Mouse (Mus musculus) v-Abl transformed pro-B cells (cell line): Measurements from ENCODE around the gene Lce1h.

Experiments used
- in situ Hi-C, 2 experiments: fragments of 400-800 bp; cut with MboI; formaldehyde crosslinking; loops; one replicate each; pipeline ENCODE4 v1.15.1; 2025; ENCODE audit not compliant: unreplicated experiment in 2 of 2

The Lce1h gene

GRCm38 (mm10) chr3:92764965-92765364 lies at the start of gene Lce1h:
TSS of gene Lce1h (minus strand) at chr3:92765065.
- in situ Hi-C loops = no loop called here

GRCm38 (mm10) chr3:92807791-92808190 lies 42.9 kb upstream of the Lce1h start, which contains the start of gene Lce1k:
TSS of gene Lce1k (minus strand) at chr3:92807891.
- in situ Hi-C loops = no loop called here

- in situ Hi-C loops = no loop called here
These were observed 25.5 kb upstream of the Lce1h start, which contains the start of gene Lce1j for GRCm38 (mm10) chr3:92790414-92790813. TSS of gene Lce1j (minus strand) at chr3:92790514.

DNA sequence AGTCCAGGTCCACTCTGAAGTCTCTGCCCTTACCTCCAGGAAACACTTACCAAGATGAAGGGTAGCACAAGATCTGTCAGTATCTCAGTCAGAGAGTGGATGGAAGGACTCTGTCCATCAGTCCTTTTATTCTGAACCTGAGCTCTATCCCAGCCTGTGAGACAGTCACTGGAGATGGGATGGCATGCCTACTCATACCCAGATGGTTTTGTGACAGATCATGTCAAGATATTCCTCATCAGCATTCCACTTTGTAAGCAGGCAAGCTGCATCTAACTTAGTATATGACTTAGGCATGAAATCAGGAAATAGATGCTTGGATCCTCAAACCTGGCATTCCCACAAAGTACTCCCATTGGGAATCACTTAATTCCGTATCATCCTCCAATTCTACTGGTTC lies 13.9 kb upstream of the Lce1h start, which contains the start of gene Lce1i:
TSS of gene Lce1i (minus strand) at position 101 of the 400 bp plus-strand sequence.
- in situ Hi-C loops = no loop called here

DNA sequence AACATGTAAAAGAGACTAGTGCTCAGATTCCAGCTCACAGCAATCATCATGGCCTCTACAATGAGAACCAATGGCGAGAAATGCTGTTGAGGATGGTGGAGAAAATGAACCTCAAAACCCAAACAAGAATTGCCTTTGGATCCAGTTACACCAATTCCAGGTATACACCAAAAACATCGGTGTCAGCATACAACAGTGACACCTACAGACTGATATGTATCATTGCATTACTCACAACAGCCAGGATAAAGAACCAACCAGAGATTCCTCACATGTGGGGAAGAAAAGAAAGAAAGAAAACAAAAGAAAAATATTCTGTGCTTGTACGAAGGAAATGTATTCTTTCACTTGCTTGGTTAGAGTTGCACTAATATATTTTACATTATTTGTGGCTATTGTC lies 6.7 kb upstream of the Lce1h start:
- in situ Hi-C loops = no loop called here

GRCm38 (mm10) chr3:92753197-92753596 lies 11.7 kb downstream of the Lce1h start:
- in situ Hi-C loops = no loop called here

GRCm38 (mm10) chr3:92752238-92752637 lies 12.6 kb downstream of the Lce1h start, which contains the start of gene Lce1g:
TSS of gene Lce1g (minus strand) at chr3:92752338.
- in situ Hi-C loops = no loop called here

DNA sequence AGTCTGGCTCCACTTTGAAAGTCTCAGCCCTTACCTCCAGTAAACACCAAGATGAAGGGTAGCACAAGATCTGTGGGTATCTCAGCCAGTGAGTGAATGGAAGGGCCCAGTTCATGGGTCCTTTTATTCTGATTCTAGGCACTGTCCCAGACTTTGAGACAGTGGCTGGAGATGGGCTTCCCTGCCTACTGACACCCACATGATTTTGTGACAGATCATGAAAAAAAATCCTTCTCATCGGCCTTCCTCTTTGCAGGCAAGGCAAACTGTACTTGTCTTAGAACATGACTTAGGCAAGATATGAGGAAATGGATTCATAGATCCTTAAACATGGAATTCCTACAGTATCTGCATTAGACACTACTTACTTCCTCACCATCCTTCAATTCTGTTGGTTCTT lies 25.9 kb downstream of the Lce1h start, which contains the start of gene Gm38119:
TSS of gene Gm38119 (minus strand) at position 101 of the 400 bp plus-strand sequence.
- in situ Hi-C loops = no loop called here

- in situ Hi-C loops = no loop called here
These were observed 42.2 kb downstream of the Lce1h start for GRCm38 (mm10) chr3:92722631-92723030.

GRCm38 (mm10) chr3:92720250-92720649 lies 44.6 kb downstream of the Lce1h start, which contains the start of gene Lce1f:
TSS of gene Lce1f (minus strand) at chr3:92720350.
- in situ Hi-C loops = no loop called here

DNA sequence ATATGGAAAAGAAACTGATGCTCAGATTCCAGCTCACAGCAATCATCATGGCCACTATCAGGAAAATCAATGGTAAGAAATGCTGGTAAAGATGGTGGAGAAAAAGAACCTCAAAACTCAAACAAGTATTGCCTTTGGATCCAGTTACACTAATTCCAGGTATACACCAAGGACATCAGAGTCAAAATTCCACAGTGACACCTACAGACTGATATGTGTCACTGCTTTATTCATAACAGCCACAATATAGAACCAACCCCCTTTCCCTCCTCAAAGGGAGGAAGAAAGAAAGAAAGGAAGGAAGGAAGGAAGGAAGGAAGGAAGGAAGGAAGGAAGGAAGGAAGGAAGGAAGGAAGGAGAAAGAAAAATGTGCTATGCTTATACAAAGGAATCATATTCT lies 49.7 kb downstream of the Lce1h start:
- in situ Hi-C loops = no loop called here
